Mouse (Mus musculus) myocyte (in vitro differentiated cells): ENCODE data around the gene Kif2c.

ENCODE experiments used
- E2F4 ChIP-seq: IDR thresholded peaks from one replicate; pipeline ENCODE4 v1.6.1; 2011; ENCODE audit warnings: mild to moderate bottlenecking, control low read depth, moderate library complexity; ENCODE audit not compliant: insufficient read depth
- MAX ChIP-seq: IDR thresholded peaks from one replicate; pipeline ENCODE4 v1.6.1; 2011; ENCODE audit warnings: low read depth, mild to moderate bottlenecking, control low read depth
- MYOD1 ChIP-seq, 3 experiments: IDR thresholded peaks; one replicate each; pipeline ENCODE4 v1.6.1; 2011; ENCODE audit warnings: control low read depth in 2 of 3, low read depth in 2 of 3, mild to moderate bottlenecking in 2 of 3, moderate library complexity in 1 of 3; ENCODE audit not compliant: insufficient read length in 2 of 3, control insufficient read depth in 1 of 3
- POLR2A ChIP-seq: IDR thresholded peaks from one replicate; pipeline ENCODE4 v1.6.1; 2011; ENCODE audit warnings: low read depth, mild to moderate bottlenecking, control low read depth, moderate library complexity; ENCODE audit not compliant: insufficient read length
- POLR2AphosphoS2 ChIP-seq: IDR thresholded peaks from one replicate; pipeline ENCODE4 v1.6.1; 2011; ENCODE audit warnings: low read depth, control low read depth; ENCODE audit not compliant: insufficient read length
- REST ChIP-seq: IDR thresholded peaks from one replicate; pipeline ENCODE4 v1.6.1; 2011; ENCODE audit warnings: mild to moderate bottlenecking, control low read depth, moderate library complexity; ENCODE audit not compliant: insufficient read depth, insufficient read length
- TCF12 ChIP-seq: IDR thresholded peaks from one replicate; pipeline ENCODE4 v1.6.1; 2011; ENCODE audit warnings: mild to moderate bottlenecking, control low read depth; ENCODE audit not compliant: poor library complexity, insufficient read depth, severe bottlenecking
- TCF3 ChIP-seq: IDR thresholded peaks from one replicate; pipeline ENCODE4 v1.6.1; 2011; ENCODE audit warnings: low read depth, control low read depth; ENCODE audit not compliant: insufficient read length

- TF ChIP-seq TCF12 (no peak), POLR2A (no peak), POLR2AphosphoS2 (no peak), REST (no peak), TCF3 (no peak), MYOD1 (IDR thresholded peaks at IDR 0.05; ENCODE audit: control insufficient read depth in 1 of 3, insufficient read length in 2 of 3, low read depth in 2 of 3) (no peak), MAX (no peak), E2F4 (no peak)
These were observed 28.0 kb upstream of the Kif2c start for GRCm38 (mm10) chr4:117210147-117211074.
